Mouse (Mus musculus) ES-E14 (cell line): ENCODE results near the gene Rgs6.

Source experiments
- MAFK ChIP-seq: IDR thresholded peaks from 2 replicates; pipeline ENCODE4 v1.6.1; 2014; ENCODE audit warnings: mild to moderate bottlenecking, low read depth, low read length, inconsistent platforms; ENCODE audit not compliant: insufficient read depth
- ZNF384 ChIP-seq: IDR thresholded peaks from 2 replicates; pipeline ENCODE4 v1.6.1; 2012; ENCODE audit warnings: low read depth, low read length, inconsistent platforms

GRCm38 (mm10) chr12:82700241-82700640 lies 112.1 kb downstream of the Rgs6 start:
- TF ChIP-seq ZNF384 (no peak), MAFK (no peak)
